Mouse (Mus musculus) kidney, postnatal 4 days (tissue): ENCODE data around the gene Syt13.

Experiments
- DNase-seq, 2 experiments: peaks; one replicate each; pipeline ENCODE4 v3.0.0; 2021; ENCODE audit warnings: mixed read lengths in 2 of 2

Syt13 gene

DNA sequence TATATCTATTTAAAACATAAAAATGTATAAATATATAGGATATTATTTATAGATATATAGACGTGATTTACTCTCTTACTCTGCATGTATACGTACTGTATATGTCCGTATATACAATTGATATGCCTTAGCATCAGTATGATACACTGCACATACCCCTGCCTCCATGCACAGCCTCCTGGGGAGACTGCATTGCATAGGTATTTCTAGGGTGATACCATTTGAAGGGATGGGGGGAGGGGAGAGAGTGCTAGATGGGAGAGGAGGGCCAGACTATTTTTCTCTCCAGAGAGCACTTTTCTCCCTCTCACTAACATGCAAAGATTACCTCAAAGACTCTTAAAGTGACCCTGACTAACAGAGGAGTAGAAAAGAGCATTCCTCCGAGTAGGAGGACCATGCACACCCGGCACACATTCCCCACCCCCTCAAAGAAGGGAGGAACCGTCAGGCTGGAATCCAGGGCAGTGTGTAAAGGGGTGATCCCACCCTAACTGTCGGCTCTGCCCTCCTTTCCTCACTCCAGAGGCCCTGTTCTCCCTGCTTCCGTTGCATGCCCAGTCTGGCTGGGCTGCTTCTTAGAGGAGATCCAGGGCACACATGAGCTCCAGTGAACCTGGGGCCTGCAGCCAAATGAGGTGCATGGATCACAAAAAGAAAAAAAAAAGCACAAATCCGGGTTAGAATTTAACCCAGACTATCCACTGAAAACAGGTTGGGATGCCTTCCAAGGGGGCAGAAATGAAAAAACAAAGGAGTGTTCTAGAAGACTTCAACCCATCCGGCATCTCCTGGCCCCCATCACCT lies 52.3 kb downstream of the Syt13 start:
- DNase-seq: peak in 1 of 2 experiments; percentile 45

DNA sequence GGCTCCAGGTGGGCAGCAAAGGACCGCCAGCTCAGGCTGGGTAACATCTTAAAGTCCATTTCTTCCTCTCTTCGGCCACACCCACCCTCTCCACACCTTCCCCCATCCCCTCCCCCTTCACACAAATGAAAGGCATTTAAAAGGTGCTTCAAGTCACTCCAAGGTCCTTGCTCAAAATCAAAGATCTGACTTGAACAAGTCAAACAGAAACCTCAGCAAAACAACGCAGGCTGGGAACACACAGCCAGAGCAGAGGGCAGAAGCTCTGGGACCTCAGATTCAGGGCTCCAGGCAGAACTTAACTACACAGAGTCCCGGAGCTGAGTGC lies 52.9 kb downstream of the Syt13 start:
- no peak for DNase-seq

DNA sequence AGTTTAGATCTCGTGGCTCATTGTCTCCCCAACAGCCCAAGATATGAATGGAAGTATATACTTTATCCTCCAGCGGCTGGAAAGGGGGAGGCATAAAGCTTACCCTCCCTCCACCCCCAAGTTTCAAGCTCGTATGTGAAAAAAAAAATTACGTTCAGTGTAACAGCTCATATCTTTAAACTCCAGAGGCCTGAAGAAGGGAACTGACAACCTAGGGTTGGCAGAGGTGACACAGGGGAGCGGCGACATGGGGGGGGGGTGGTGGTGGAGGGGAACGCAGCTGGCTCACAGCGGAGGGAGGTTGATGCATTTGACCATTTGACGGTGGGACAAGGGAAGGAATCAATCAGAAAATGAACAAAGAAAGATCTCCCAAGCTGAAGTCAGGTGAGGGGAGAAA lies 56.2 kb downstream of the Syt13 start:
- no peak for DNase-seq

DNA sequence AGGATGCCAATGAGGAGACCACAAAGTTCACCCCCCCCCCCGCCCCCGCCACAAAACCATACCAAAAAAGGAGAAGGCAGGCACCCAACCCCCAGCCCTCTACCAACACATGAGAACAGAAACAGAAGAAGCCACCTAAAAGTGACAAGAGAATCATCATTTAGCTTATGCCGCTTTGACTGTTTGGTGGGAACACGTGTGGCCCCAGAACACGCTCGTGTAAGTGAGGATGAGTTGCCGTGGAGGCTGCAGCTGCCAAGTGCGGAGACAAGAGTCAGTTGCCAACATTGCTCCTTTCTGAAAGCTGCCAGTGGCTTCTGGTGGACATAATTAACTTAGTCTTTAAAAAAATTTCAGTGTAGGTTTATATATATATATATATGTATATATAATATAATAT lies 56.6 kb downstream of the Syt13 start:
- no peak for DNase-seq

DNA sequence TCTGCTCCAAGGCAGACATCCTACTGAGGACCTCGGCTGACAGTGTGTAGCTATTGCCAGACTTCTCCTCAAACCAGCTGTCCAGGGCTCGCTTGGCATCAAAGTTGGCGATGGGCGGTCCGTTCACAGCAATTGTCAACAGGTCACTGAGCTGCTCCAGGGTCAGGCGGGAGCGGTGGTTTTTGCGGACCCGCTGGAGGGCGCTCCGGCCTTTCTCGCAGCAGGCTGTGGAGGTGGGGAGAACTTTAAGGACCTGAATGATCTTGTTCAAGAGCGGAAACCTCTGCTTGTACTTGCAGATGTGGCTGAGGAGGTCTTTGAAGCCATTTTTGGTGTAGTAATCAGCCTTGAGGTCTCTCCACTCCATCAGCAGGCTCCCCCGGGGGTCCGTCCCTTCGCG lies 57.2 kb downstream of the Syt13 start:
- no peak for DNase-seq

DNA sequence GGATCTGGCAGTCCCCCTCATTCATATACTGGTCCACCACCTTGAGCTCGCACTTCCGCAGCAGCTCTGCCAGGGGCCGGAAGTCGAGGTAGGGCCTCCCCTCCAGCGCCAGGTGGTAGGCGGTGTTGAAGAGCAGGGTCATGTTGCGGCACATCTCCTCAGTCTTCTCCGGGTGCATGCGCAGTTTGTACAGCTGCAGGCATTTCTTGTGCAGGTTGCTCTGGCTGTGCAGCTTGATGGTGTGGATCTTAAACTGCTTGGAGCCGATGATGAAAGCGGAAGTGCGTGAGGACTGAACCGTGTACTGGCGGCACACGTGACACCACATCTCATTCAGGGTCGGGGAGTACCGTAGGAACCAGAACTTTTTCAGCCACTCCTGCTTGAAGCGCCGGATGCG lies 58.7 kb downstream of the Syt13 start:
- no peak for DNase-seq

DNA sequence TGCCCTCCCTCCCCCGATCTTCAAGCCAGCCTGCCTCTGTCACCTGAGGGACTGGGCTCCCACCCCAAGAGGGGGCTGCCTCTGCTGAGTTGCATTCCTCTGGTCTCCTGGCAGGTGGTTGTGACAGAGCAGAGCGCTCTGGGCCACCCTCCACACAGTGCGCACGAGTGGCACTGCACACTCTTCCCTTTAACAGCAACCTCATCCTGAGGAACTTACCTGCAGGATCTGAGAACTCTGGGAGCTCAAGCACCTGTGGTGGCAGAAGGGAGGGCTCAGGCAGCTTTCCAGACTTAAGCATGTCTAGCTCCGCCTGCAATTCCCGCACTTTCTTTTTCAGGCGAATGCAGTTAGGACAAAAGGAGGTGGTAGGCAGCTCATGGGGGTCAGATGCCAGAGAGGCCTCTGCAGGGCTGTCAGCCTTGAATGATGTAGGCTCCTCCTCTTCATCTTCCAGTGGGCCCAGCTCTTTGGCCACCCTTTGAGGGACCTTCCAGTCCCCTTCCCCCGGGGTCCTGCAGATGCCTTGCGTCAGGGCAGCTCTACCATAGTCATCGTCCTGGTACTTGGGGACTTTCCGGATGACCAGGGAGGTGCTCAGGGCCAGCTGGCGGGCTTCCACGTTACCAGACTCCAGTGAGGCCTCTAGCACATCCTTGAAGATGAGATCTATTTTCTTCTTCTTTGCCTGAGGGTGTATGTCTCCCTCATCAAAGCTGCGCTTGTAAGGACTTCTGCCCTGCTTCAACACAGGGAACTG lies 60.3 kb downstream of the Syt13 start:
- no peak for DNase-seq

DNA sequence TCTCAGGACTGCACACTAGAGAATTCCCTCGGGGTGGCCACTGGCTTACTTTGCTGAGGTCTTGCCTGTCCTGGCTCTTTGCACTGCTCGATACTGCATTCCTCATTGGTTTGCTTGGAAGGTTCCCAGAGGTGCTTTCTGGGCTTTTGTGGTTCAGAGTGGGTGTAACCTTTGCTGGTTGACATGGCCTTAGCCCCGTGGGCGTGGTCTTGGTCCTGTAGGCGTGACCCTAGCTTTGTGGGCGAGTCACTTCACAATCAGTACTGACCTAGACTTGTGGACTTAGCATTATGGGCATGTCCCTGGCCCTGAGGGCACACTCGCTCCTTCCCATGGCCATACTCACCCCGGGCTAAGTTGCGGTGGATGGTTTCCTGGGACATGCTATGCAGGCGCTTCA lies 65.3 kb downstream of the Syt13 start:
- DNase-seq: no peak

DNA sequence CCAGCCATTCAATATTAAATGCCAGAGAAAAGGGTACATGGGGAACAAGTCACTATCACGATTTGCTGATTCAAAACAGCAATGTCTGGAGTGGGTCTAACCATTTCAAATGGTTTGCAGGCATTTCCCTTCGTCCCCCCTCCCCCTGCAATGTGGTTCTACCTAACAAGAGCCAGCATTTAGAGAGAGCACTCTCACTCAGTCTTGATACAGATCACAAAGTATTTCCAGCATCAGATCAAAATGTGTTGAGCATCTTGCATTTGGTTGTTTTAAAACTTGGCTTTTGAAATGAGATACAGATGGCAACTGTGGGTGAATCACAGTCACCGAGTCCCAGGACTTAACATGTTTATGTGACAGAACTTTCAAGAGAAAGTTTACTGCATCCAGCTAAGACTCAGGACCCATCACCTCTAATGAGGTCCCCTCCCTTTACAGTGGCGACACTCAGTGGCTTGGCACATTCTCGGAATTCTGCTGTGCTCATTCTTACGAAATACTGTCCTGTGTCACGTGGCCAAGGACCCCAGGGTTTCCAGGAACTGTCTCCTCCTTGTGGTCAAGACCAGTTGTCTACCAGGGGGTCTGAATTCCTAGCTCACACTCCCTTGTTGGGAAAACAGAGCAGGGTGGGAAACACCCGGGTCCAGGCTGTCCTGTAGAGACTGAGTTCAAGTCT lies 67.8 kb downstream of the Syt13 start:
- peak in 1 of 2 experiments; percentile 30 for DNase-seq

DNA sequence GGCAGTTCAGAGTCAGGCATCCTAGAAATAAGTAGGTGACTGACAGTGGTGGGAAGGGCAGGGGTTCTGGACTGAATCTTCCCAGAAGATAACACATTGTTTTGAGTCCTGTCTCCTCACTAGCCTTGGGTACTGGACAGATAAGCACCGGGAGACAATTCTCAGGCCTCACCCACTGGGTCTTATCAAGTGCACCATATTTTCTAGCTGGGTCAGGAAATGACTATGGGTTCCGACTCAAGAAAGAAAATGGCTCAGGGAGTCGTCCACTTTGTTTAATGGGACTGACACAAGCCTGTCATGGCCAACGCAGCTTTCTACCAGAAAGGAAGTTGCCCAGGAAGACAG lies 68.3 kb downstream of the Syt13 start:
- DNase-seq: no peak

DNA sequence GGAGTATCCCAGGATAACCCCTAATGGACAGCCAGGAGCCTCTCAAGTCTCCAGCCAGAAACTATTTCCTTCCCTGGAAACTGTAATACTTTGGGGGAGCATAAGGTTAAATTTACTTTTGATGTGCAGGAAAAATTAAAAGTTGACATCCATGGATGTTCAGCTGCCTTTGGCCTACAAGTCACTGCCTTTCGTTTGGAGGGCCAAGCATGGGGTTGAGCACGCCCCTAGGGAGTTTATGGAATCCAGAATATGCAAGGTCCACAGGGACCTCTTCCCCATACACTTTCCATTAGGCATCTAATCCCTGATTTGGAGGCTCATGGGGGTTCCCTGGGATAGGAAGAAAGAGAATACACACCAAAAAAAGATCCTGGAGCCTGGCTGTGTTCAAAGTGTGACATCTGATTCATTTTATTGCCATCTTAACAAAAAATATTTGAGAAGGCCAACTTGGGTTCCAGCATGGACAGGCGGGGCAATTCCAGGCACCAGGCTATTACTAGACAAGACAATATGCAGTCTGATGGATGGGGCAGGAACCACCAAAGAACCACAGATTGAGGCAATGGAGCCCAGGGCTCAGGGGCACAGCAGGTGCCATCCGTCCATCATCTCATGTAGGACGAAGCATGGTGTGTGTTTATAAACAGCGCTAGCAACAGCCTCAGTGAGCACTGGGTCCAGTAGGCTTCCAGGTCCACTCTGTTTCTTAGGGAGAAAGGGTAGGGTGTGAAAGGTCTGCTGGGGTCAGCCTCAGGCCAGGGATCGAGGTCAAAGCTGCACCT lies 69.6 kb downstream of the Syt13 start:
- no peak for DNase-seq

DNA sequence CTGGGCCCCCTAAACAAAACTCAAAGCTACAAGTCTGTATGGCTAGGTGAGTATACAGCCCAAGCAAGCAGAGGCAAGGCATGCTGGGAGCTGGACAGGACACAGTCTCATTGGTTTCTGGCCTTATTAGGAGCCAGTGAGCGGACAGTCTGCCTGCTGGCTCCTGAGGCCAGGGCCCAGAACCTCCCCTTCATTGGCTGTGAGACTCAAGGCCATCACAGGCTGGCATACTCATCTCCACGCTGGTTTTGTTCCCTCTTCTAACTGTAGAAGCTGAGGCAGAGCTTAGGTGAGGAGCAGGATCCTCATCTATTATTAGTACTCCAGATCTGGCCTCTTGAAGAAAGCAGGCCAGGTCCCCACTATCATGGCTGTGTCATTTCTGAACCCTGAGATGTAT lies 70.3 kb downstream of the Syt13 start:
- DNase-seq: no peak

DNA sequence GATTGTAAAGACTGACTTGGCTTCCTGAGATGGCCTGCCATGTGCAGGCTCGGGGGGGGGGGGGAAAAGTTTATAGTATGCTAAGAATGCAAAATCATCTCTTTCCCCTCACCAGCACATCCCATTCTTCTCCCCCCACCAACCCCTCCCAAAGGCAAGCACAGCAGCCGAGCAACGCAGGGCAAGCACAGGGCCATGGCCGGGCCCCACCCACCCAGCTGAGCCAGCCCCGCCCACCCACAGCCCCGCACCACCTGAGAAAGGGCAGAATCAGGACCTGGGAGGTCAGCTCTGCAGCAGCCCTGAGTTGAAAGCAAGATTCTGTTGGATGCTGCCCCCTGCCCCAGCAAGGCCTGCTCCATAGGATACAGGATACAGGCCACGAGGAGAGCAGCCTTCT lies 70.7 kb downstream of the Syt13 start:
- DNase-seq: no peak

DNA sequence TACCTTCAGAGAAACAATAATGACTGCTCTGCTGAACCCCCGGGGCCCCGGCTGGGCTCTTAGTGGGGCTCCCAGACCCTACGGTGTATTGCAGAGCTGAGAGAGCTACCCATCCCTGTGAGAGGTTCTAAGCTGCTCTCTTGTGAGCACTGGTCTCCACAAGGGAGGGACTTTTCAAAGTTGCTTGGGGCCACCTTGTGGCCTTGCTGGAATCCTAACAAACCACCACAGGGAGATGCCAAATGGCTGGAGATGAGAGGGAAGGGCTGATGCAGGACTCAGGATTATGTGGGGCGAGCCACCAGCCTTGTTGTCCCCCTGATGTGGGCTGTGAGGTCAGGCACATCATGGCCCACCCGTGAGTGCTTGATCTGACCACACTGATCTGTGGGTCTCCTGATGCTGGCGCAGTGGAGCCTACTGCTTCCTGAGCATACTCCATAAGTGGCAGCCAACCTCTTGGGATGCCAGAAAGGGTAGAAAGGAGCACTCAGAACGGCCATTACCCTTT lies 72.3 kb downstream of the Syt13 start:
- DNase-seq: no peak

DNA sequence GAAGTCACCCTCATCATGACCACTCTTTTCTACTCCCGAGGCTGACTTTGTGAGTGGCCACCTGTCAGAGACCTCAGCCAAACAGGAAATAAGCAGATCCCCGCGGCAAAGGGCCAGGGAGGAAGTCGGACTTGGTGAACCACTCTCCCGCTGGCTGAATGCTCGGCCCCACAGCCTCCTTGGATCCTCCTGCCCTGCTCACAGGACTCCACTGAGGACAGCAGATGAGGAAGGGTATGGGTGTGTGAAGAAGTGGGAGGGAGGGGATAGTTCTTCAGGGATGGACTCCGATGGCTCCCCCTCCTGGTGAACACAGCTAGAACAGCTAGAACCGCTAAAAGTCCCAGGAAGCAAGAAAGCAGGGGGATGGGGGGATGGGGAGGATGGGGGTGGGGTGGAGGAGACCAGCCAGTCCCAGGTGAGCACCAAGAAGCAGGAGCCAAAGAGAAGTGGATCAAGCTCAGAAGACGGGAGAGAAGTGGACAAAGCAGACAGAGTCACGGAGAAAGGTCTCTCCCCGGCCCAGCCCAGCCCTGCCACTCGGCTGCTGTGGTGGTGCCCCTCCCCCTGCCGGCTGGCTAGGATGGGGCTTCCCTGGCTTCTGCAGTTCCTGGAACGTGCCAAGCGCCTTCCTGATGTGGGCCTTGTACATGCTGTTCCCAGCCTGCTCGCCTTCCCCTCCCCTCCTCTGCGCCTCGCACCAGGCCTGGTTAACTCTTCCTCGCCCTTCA lies 73.2 kb downstream of the Syt13 start:
- peak; percentile 74 to 83 for DNase-seq

DNA sequence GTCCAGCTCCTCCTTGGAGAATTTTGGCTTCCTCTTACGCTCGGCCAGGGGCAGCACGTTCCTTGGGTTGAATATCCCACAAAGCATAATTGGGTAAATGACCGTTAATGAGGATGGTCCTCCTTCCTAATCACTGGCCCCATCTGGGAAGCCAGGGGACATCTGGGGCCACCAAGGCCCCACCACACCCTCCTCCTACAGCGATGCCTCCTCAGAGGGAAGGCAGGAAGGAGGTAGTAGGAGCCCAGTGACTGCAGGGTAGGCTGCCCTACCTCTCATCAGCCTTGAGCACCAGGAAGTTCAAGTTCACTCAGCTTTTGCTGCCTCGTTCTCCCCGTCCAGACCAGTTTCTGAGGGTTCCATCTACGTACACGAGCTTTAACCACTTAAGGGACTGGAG lies 74.7 kb downstream of the Syt13 start:
- no peak for DNase-seq

DNA sequence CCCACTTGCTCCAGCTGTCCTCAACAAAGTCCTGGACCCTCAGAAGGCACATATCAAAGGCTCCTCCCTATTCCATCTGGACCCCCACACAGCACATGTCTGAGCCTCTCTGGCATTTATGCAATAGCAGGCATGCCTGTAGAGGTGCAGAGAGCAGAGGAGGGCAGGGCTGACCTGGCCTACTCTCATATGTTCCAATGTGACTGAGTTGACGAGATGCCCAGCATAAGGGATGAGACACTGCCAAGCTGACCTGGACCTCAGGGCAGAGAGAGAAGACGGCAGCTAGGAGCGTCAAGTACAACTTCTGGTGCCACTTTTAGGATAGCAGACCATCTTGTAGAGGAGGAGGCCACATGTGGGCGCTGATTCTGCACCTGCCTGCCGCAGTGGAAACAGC lies 77.1 kb downstream of the Syt13 start:
- no peak for DNase-seq

DNA sequence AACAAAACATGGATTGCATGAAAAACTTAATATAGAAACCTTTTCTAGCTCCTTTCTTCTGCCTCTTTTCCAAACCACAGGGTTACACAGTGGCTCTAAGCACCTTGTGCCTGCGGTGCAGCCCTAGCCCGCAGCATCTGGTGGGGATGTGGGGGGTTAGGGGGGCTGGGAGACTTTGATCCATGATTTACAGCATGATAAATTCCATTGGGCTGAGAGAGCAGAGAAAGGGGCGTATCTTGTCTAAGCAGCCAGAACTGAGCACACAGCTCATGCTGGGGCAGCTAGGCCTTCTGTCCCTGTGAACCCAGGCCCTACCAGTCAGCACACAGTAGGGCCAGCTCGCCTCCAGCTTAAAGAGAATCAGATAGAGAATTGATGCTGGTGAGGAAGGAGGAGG lies 90.1 kb downstream of the Syt13 start:
- DNase-seq: no peak
